Mouse (Mus musculus) 416B (cell line): ENCODE data around the gene Ptprt.
"Not testable (repeated sequence)": the region's sequence is repeated elsewhere in the genome, so short reads cannot be mapped to it uniquely, and the experiment has no call there.

Experiments used
- DNase-seq: peaks from one replicate; pipeline ENCODE4 v3.0.0; 2011; ENCODE audit warnings: low read depth

The Ptprt gene

GRCm38 (mm10) chr2:162210564-162210963, 450.4 kb downstream of the Ptprt start:
- no peak for DNase-seq

- no peak for DNase-seq
These were observed 463.6 kb downstream of the Ptprt start for GRCm38 (mm10) chr2:162197316-162197715.

GRCm38 (mm10) chr2:162182621-162183475, 478.1 kb downstream of the Ptprt start:
- no peak for DNase-seq

- no peak for DNase-seq
These were observed 479.1 kb downstream of the Ptprt start for GRCm38 (mm10) chr2:162181826-162182225.

- DNase-seq = no peak
These were observed 488.4 kb downstream of the Ptprt start for GRCm38 (mm10) chr2:162172529-162172928.

GRCm38 (mm10) chr2:162141845-162142411, 519.0 kb downstream of the Ptprt start:
- DNase-seq = no peak

GRCm38 (mm10) chr2:162136176-162136575, 524.8 kb downstream of the Ptprt start:
- not testable (repeated sequence) for DNase-seq

- DNase-seq = no peak
These were observed 529.2 kb downstream of the Ptprt start for GRCm38 (mm10) chr2:162131607-162132304.

- no peak for DNase-seq
These were observed 531.1 kb downstream of the Ptprt start for GRCm38 (mm10) chr2:162129896-162130295.

GRCm38 (mm10) chr2:162118041-162118440, 542.9 kb downstream of the Ptprt start:
- DNase-seq = no peak

GRCm38 (mm10) chr2:162082391-162082790, 578.6 kb downstream of the Ptprt start:
- DNase-seq = no peak

GRCm38 (mm10) chr2:162080717-162081398, 580.1 kb downstream of the Ptprt start:
- no peak for DNase-seq

GRCm38 (mm10) chr2:162078571-162079280, 582.2 kb downstream of the Ptprt start:
- DNase-seq = no peak

- DNase-seq = no peak
These were observed 608.1 kb downstream of the Ptprt start for GRCm38 (mm10) chr2:162052816-162053215.

GRCm38 (mm10) chr2:162050198-162050597, 610.7 kb downstream of the Ptprt start:
- no peak for DNase-seq

- DNase-seq = no peak
These were observed 625.3 kb downstream of the Ptprt start for GRCm38 (mm10) chr2:162035615-162036014.

- no peak for DNase-seq
These were observed 629.3 kb downstream of the Ptprt start for GRCm38 (mm10) chr2:162031636-162032035.

- no peak for DNase-seq
These were observed 659.9 kb downstream of the Ptprt start for GRCm38 (mm10) chr2:162001016-162001415.

- no peak for DNase-seq
These were observed 678.6 kb downstream of the Ptprt start for GRCm38 (mm10) chr2:161982311-161982710.

- no peak for DNase-seq
These were observed 699.5 kb downstream of the Ptprt start for GRCm38 (mm10) chr2:161961179-161962163.
